Mouse (Mus musculus) B cell, adult 2 months (primary cell): Measurements from ENCODE around the gene Hsp90ab1.
A peak's percentile ranks its signal among the peaks of the same experiment; 100 is the strongest.

Experiments
- DNase-seq, 2 experiments: peaks; one replicate each; pipeline ENCODE4 v3.0.0; 2022

The Hsp90ab1 gene

GRCm38 (mm10) chr17:45556514-45557245 is 16.4 kb downstream of the Hsp90ab1 start:
- DNase-seq = peak; percentile 66 to 69

- DNase-seq = peak in 1 of 2 experiments; percentile 62
Measured at GRCm38 (mm10) chr17:45556107-45556489, 17.0 kb downstream of the Hsp90ab1 start.

GRCm38 (mm10) chr17:45555452-45556106 is 17.5 kb downstream of the Hsp90ab1 start, which contains the start of gene Nfkbie:
Gene Nfkbie, plus strand, starts transcription at chr17:45555703.
- peak; percentile 100 for DNase-seq

GRCm38 (mm10) chr17:45554420-45554819 is 18.7 kb downstream of the Hsp90ab1 start:
- peak in 1 of 2 experiments; percentile 37 for DNase-seq

DNA sequence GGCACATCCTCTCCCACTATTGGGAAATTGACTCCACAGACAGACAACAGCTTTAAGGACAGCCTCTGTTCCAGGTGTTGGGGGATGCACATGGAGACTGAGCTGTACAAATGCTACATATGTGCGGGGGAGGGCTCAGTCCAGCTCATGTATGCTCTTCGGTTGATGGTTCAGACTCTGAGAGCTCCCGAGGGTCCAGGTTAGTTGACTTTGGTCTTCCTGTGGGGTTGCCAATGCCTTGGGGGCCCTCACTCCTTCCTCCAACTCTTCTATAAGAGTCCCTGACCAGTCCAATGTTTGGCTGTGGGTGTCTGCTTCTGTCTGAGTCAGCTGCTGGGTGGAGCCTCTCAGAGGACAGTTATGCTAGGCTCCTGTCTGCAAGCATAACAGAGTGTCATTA is 20.0 kb downstream of the Hsp90ab1 start:
- DNase-seq = no peak

DNA sequence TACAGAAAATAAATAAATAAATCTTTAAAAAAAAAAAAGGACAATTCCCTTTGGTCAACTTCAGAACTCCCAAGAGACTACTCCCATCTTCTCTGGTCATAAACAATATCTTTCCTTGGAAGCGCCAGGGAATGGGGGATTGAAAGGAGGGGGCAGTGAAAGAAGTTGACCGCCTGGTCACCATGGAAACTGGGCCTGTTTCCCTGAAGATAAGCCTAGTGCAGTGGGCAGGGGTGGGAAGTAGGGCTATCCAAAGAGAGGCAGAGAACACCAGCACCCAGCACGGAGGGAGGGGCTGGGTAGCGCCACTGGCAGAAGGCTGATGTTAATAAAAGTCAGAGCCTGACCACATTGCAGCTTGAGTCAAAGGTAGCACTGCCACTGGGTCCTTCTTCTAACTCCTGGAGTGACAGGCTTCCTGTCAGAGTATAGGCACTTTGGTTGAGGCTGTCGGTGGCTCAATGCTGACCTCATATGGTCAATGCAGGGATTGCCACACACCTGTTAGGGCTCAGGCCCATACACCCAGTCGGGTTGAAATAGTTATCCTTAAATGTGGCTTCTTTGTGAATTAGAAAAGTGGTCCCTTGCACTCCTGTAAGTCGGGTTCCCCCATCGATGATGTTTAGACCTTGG is 21.1 kb downstream of the Hsp90ab1 start:
- peak; percentile 85 to 87 for DNase-seq

GRCm38 (mm10) chr17:45551249-45551796 is 21.7 kb downstream of the Hsp90ab1 start:
- DNase-seq = no peak

DNA sequence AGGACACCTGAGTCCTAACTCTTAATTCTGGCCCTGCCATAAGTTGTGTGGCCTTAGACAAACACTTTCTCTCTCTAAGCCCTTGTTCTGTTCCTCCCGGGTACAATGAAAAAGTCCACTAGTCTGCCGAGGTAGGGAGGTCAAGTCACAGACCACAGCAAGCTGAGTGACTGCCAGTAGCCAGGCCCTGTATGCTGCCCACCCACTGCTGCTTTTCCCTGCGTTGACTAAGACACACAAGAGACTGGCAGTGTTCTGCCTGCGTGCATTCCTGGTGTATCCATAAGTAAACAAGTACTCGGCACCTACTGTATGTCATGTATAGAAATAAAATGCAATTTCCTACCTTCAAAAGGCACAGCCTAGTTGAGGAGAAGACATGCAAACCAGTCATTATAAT is 22.8 kb downstream of the Hsp90ab1 start:
- no peak for DNase-seq

GRCm38 (mm10) chr17:45549617-45550181 is 23.4 kb downstream of the Hsp90ab1 start, which contains the start of gene Tmem151b:
Gene Tmem151b, minus strand, starts transcription at chr17:45549677.
- peak in 1 of 2 experiments; percentile 5 for DNase-seq

- DNase-seq = peak in 1 of 2 experiments; percentile 49
Measured at GRCm38 (mm10) chr17:45548541-45549512, 24.2 kb downstream of the Hsp90ab1 start.

DNA sequence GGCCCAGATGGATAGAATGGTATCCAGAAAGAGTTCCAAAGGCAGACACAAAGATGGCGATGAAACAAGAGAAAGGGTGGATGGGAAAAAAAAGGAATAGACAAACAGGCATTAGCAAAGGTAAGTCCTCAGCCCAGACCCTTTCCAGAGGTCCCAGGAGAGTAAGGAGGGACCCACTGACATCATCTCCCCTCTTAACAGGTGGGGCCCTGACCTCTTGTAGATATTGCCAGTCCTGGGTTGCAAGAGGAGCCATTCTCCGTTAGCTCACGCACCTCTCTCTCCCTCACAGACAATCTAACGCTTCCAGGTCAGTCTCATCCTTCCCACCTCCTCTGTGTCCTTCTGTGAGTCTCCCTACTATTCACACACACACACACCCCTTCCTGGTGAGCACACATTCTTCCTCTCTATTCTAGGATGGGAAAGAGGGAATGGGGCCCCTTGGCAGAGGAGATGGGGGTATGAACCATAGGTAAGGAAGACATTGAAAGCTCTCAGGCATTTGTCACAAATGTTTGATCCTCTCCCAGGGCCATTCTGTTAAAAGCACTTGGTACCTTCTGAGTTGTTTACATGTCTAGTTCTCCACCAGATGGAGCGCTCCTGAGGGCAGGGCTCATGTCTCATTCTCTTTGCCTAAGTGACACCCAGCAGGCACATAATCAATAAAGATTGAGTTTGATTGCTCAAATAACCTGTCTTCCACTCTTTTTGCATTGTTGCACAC is 25.4 kb downstream of the Hsp90ab1 start:
- no peak for DNase-seq

GRCm38 (mm10) chr17:45546941-45547340 is 26.1 kb downstream of the Hsp90ab1 start:
- no peak for DNase-seq

- DNase-seq = no peak
Measured at GRCm38 (mm10) chr17:45545278-45545961, 27.7 kb downstream of the Hsp90ab1 start.

- no peak for DNase-seq
Measured at GRCm38 (mm10) chr17:45544873-45545277, 28.2 kb downstream of the Hsp90ab1 start.

- DNase-seq = peak in 1 of 2 experiments; percentile 28
Measured at GRCm38 (mm10) chr17:45544001-45544872, 28.8 kb downstream of the Hsp90ab1 start.

- no peak for DNase-seq
Measured at GRCm38 (mm10) chr17:45543115-45543514, 30.0 kb downstream of the Hsp90ab1 start.

DNA sequence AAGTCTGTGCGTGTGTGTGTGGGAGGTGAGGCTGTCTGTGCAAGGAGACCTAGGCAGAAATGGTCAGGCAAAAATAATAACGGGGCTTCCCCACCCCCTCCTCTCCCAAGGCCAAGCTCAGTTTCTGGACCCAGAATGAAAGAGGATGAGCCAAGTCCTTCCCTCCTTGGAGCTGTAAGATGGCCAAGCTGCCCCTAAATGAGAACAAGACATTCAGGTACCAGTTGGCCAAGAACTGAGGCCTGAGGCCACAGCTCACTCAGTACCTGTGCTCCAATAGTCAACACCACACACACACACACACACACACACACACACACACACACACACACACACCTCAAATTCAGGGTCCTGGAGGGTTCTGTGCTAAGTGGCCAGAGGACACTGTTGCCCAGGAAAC is 30.4 kb downstream of the Hsp90ab1 start:
- no peak for DNase-seq

GRCm38 (mm10) chr17:45542129-45542528 is 30.9 kb downstream of the Hsp90ab1 start:
- no peak for DNase-seq

- DNase-seq = no peak
Measured at GRCm38 (mm10) chr17:45539664-45540063, 33.4 kb downstream of the Hsp90ab1 start.
